Mouse (Mus musculus) E14TG2a.4 (cell line): ENCODE measurements around the gene Npl.

Experiments
- CTCF ChIP-seq: conservative IDR thresholded peaks from 2 replicates; pipeline ENCODE4 v1.5.1; 2014; ENCODE audit warnings: low read length
- NANOG ChIP-seq: IDR thresholded peaks from 2 replicates; pipeline ENCODE4 v1.6.1; 2014; ENCODE audit warnings: borderline replicate concordance, low read length, mixed read lengths
- POU5F1 ChIP-seq: IDR thresholded peaks from 2 replicates; pipeline ENCODE4 v1.6.1; 2014; ENCODE audit warnings: low read length, borderline replicate concordance

DNA sequence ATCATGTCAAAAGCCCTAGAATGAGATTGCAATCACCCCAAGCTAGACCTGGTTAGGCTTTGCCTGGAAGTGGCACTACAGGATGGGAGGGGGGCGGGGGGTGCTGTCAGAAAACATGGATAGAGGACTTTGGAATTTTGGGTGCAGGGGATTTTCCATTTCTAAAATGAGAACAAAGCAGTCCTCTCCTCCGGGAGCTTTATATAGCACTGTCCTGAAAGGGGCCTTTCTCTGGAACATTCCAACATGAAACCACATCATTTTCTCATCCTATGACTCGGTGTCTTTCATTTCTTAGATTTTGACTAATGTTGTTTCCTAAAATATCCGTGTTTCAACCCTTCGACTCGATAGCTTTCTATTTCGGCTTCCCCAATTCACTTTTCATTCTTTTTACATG lies 14.9 kb upstream of the Npl start:
- TF ChIP-seq CTCF (no peak), NANOG (no peak), POU5F1 (no peak)
